Mouse (Mus musculus): Measurements from ENCODE around the gene Clcn6. TPM values are rescaled to one million over a fixed set of nuclear protein-coding genes. Genes with fewer than 3 reads are reported as not detected.

The Clcn6 gene
- total RNA-seq, 1 experiment: 32.5 TPM

DNA sequence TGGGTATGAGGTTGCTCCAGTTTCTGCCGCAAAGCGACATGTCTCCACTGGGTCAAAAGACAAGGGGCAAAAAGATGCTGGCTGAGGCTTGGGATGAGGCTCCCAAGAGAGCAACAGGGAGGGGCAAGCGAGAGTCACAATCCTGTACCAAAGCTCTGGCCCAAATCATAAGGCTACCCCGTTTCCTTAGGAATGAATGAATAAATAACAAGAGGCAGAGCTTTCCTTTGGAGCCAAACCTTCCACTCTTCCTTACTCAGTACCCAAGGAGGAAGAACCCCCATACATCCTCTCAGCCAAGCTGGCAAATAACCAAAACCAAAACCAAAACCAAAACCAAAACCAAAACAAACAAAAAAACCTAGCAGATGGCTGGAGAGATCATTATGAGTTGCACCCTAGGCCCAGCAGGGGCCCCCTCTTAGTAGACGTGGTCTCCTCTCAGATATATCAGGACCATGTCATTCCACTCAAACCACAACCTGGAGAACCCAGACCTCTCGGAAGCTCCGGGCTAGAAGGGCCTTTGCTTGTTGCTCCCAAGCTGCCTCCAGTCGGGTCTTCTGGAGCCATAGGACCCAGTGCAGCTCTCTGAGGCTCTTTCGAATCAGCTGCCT is 31.1 kb upstream of the Clcn6 start:
- Histone ChIP-seq H3K27ac (ENCODE audit: insufficient read depth, low read depth, low read length, poor library complexity, severe bottlenecking) (no peak overlapping the region), H3K9me3 (ENCODE audit: control insufficient read depth, insufficient read depth, low read depth, low read length) (no peaks in the 10 kb centered on the region), H3K9ac (ENCODE audit: insufficient read depth, low read depth, low read length, poor library complexity, severe bottlenecking) (no peak overlapping the region), H3K36me3 (ENCODE audit: control insufficient read depth, insufficient read depth, low read length, poor library complexity, severe bottlenecking) (no peaks in the 10 kb centered on the region), H3K4me3 (ENCODE audit: insufficient read depth in 1 of 2, low read depth in 1 of 2, low read length in 2 of 2, poor library complexity in 1 of 2, severe bottlenecking in 1 of 2) (no peak overlapping the region), H3K4me1 (ENCODE audit: control insufficient read depth in 2 of 2, insufficient read depth in 2 of 2, low read length in 2 of 2, poor library complexity in 1 of 2) (peaks cover 4 to 13% of the 10 kb centered on the region in 2 experiments; a peak in 3 of 4 replicates)
- DNase-seq (ENCODE audit: low read depth, low spot score): no peak
- TF ChIP-seq MAFK (IDR thresholded peaks at IDR 0.05; ENCODE audit: insufficient read depth, low read depth, low read length): no peak
- TF ChIP-seq ZNF384 (IDR thresholded peaks at IDR 0.05; ENCODE audit: low read depth, low read length): no peak
- no peak for TF ChIP-seq ZC3H11A (IDR thresholded peaks at IDR 0.05; ENCODE audit: borderline replicate concordance, low read depth, low read length)
- in situ Hi-C loops (cut with MboI; ENCODE audit: low sequenced_read_pairs in 2 of 2, unreplicated experiment in 2 of 2): no loop called here

GRCm38 (mm10) chr4:148067346-148067745 is 28.7 kb upstream of the Clcn6 start:
- no peak overlapping the region for H3K27ac ChIP-seq (ENCODE audit: insufficient read depth, low read depth, low read length, poor library complexity, severe bottlenecking)
- in situ Hi-C loops (cut with MboI; ENCODE audit: low sequenced_read_pairs in 2 of 2, unreplicated experiment in 2 of 2): no loop called here
- no peaks in the 10 kb centered on the region for H3K9me3 ChIP-seq (ENCODE audit: control insufficient read depth, insufficient read depth, low read depth, low read length)
- no peak overlapping the region for H3K9ac ChIP-seq (ENCODE audit: insufficient read depth, low read depth, low read length, poor library complexity, severe bottlenecking)
- peaks cover 4 to 12% of the 10 kb centered on the region in 2 experiments; a peak in 3 of 4 replicates for H3K4me1 ChIP-seq (ENCODE audit: control insufficient read depth in 2 of 2, insufficient read depth in 2 of 2, low read length in 2 of 2, poor library complexity in 1 of 2)
- TF ChIP-seq MAFK (IDR thresholded peaks at IDR 0.05; ENCODE audit: insufficient read depth, low read depth, low read length): no peak
- TF ChIP-seq HCFC1 (IDR thresholded peaks at IDR 0.05; ENCODE audit: borderline replicate concordance, insufficient read depth, low read length): no peak
- TF ChIP-seq ZC3H11A (IDR thresholded peaks at IDR 0.05; ENCODE audit: borderline replicate concordance, low read depth, low read length): no peak
- TF ChIP-seq ZNF384 (IDR thresholded peaks at IDR 0.05; ENCODE audit: low read depth, low read length): no peak
- TF ChIP-seq CHD2 (IDR thresholded peaks at IDR 0.05; ENCODE audit: low read depth, low read length): no peak
- no peak for DNase-seq (ENCODE audit: low read depth, low spot score)
- H3K36me3 ChIP-seq (ENCODE audit: control insufficient read depth, insufficient read depth, low read length, poor library complexity, severe bottlenecking): no peaks in the 10 kb centered on the region
- H3K4me3 ChIP-seq (ENCODE audit: insufficient read depth in 1 of 2, low read depth in 1 of 2, low read length in 2 of 2, poor library complexity in 1 of 2, severe bottlenecking in 1 of 2): no peak overlapping the region

- no peak overlapping the region for H3K4me3 ChIP-seq (ENCODE audit: insufficient read depth in 1 of 2, low read depth in 1 of 2, low read length in 2 of 2, poor library complexity in 1 of 2, severe bottlenecking in 1 of 2)
- TF ChIP-seq MAFK (IDR thresholded peaks at IDR 0.05; ENCODE audit: insufficient read depth, low read depth, low read length) (no peak), CHD2 (IDR thresholded peaks at IDR 0.05; ENCODE audit: low read depth, low read length) (no peak), HCFC1 (IDR thresholded peaks at IDR 0.05; ENCODE audit: borderline replicate concordance, insufficient read depth, low read length) (no peak), ZNF384 (IDR thresholded peaks at IDR 0.05; ENCODE audit: low read depth, low read length) (no peak), ZC3H11A (IDR thresholded peaks at IDR 0.05; ENCODE audit: borderline replicate concordance, low read depth, low read length) (no peak)
- DNase-seq (ENCODE audit: low read depth, low spot score): no peak
- in situ Hi-C loops (cut with MboI; ENCODE audit: low sequenced_read_pairs in 2 of 2, unreplicated experiment in 2 of 2): no loop called here
- H3K9ac ChIP-seq (ENCODE audit: insufficient read depth, low read depth, low read length, poor library complexity, severe bottlenecking): no peak overlapping the region
- H3K27ac ChIP-seq (ENCODE audit: insufficient read depth, low read depth, low read length, poor library complexity, severe bottlenecking): no peak overlapping the region
- H3K4me1 ChIP-seq (ENCODE audit: control insufficient read depth in 2 of 2, insufficient read depth in 2 of 2, low read length in 2 of 2, poor library complexity in 1 of 2): peaks cover 4 to 12% of the 10 kb centered on the region in 2 experiments; a peak in 3 of 4 replicates
- no peaks in the 10 kb centered on the region for H3K36me3 ChIP-seq (ENCODE audit: control insufficient read depth, insufficient read depth, low read length, poor library complexity, severe bottlenecking)
- H3K9me3 ChIP-seq (ENCODE audit: control insufficient read depth, insufficient read depth, low read depth, low read length): no peaks in the 10 kb centered on the region
These were observed 27.8 kb upstream of the Clcn6 start for GRCm38 (mm10) chr4:148066401-148066744.

DNA sequence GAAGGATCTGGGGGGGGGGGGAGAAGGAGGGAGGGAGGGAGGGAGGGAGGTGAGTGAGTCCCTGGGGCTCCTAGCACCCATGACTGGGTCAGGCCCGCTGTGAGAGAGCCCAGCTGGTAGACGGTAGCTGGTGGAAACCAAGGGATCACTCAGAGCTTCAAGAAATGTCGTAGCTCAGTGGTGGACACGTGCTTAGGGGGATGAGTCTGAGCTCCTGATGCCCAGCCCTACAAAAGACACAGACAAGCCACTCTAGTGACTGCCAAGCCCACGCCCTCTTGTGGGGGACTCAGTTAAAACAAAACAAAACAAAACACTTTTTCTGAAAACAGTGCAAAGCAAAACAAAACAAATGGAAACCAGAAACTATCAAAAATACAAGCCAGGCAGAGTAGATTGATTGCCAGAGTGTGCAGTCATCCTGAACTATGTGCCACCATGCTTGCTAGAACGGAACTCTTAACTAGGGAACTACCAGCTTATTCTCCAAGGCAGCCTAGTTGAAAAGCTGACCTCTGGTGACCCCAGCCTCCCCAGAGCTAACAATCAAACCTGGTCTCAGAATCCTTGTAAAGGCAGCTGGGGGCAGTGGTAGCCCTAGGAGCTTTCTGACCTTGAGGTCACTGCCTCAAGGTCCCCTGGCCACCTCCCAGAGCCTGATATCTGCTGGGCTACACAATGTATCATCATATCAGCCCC is 27.2 kb upstream of the Clcn6 start:
- no peak overlapping the region for H3K27ac ChIP-seq (ENCODE audit: insufficient read depth, low read depth, low read length, poor library complexity, severe bottlenecking)
- H3K9me3 ChIP-seq (ENCODE audit: control insufficient read depth, insufficient read depth, low read depth, low read length): no peaks in the 10 kb centered on the region
- H3K4me3 ChIP-seq (ENCODE audit: insufficient read depth in 1 of 2, low read depth in 1 of 2, low read length in 2 of 2, poor library complexity in 1 of 2, severe bottlenecking in 1 of 2): no peak overlapping the region
- DNase-seq (ENCODE audit: low read depth, low spot score): no peak
- H3K4me1 ChIP-seq (ENCODE audit: control insufficient read depth in 2 of 2, insufficient read depth in 2 of 2, low read length in 2 of 2, poor library complexity in 1 of 2): peaks cover 4 to 12% of the 10 kb centered on the region in 2 experiments; a peak in 3 of 4 replicates
- H3K9ac ChIP-seq (ENCODE audit: insufficient read depth, low read depth, low read length, poor library complexity, severe bottlenecking): no peak overlapping the region
- in situ Hi-C loops (cut with MboI; ENCODE audit: low sequenced_read_pairs in 2 of 2, unreplicated experiment in 2 of 2): no loop called here
- no peaks in the 10 kb centered on the region for H3K36me3 ChIP-seq (ENCODE audit: control insufficient read depth, insufficient read depth, low read length, poor library complexity, severe bottlenecking)
- TF ChIP-seq ZC3H11A (IDR thresholded peaks at IDR 0.05; ENCODE audit: borderline replicate concordance, low read depth, low read length) (no peak), ZNF384 (IDR thresholded peaks at IDR 0.05; ENCODE audit: low read depth, low read length) (no peak), MAFK (IDR thresholded peaks at IDR 0.05; ENCODE audit: insufficient read depth, low read depth, low read length) (no peak), CHD2 (IDR thresholded peaks at IDR 0.05; ENCODE audit: low read depth, low read length) (no peak)
